Mouse (Mus musculus) midbrain, embryonic 14.5 days (tissue): ENCODE results near the gene Slc5a5. TPM values are rescaled to one million over a fixed set of nuclear protein-coding genes. Genes with fewer than 3 reads are reported as not detected.

ENCODE experiments used
- ATAC-seq: fragments of 200-750 bp; cut with Nextera tagmentation; 2 replicates; pipeline ENCODE4 v1.8.0; 2017; ENCODE audit warnings: moderate number of reproducible peaks, moderate library complexity; ENCODE audit not compliant: low FRiP score, low TSS enrichment
- DNase-seq: peaks from one replicate; pipeline ENCODE4 v3.0.0-alpha.2; 2015
- H3K27ac ChIP-seq: fragments of 300-500 bp; sonication (generic); replicated peaks from 2 replicates; pipeline ENCODE4 v1.5.1; 2014; ENCODE audit warnings: mild to moderate bottlenecking, low read depth, low read length, moderate library complexity
- H3K27me3 ChIP-seq: fragments of 300-500 bp; sonication (generic); 2 replicates; pipeline ENCODE4 v1.6.1; 2014; ENCODE audit warnings: low read length, control low read depth, mixed read lengths; ENCODE audit not compliant: control insufficient read depth, insufficient read depth
- H3K36me3 ChIP-seq: fragments of 300-500 bp; sonication (generic); 2 replicates; pipeline ENCODE4 v1.6.1; 2014; ENCODE audit warnings: low read length, control low read depth; ENCODE audit not compliant: control insufficient read depth, insufficient read depth
- H3K4me1 ChIP-seq: fragments of 300-500 bp; sonication (generic); 2 replicates; pipeline ENCODE4 v1.6.1; 2014; ENCODE audit warnings: mild to moderate bottlenecking, antibody characterized with exemption, low read length, control low read depth; ENCODE audit not compliant: control insufficient read depth, insufficient read depth
- H3K4me2 ChIP-seq: fragments of 300-500 bp; sonication (generic); 2 replicates; pipeline ENCODE4 v1.6.1; 2014; ENCODE audit warnings: mild to moderate bottlenecking, low read length, moderate library complexity
- H3K4me3 ChIP-seq: fragments of 300-500 bp; sonication (generic); replicated peaks from 2 replicates; pipeline ENCODE4 v1.5.1; 2014; ENCODE audit warnings: low read depth, low read length
- H3K9ac ChIP-seq: fragments of 300-500 bp; sonication (generic); replicated peaks from 2 replicates; pipeline ENCODE4 v1.6.1; 2014; ENCODE audit warnings: mild to moderate bottlenecking, low read length, moderate library complexity
- H3K9me3 ChIP-seq: fragments of 300-500 bp; sonication (generic); 2 replicates; pipeline ENCODE4 v1.6.1; 2016; ENCODE audit warnings: low read length, control low read depth, mixed read lengths; ENCODE audit not compliant: control insufficient read depth
- WGBS: fragments of 180-500 bp; shearing (Covaris S2); extraction: QIAGEN DNeasy Blood & Tissue Kit; methylation state at CpG from one replicate; pipeline ENCODE4 v1.1.7; 2014; 5-methylcytosine and 5-hydroxymethylcytosine counted together
- polyA plus RNA-seq: library from polyadenylated mRNA; unstranded; fragments of >200 nt; fragmentation: Nextera tagmentation; extraction: Ambion mirVana; gene quantifications from 2 replicates; pipeline ENCODE4 v1.2.1, GENCODE M21; 2014

The Slc5a5 gene
- polyA plus RNA-seq, 1 experiment from 2014 or later: 0.96 TPM

DNA sequence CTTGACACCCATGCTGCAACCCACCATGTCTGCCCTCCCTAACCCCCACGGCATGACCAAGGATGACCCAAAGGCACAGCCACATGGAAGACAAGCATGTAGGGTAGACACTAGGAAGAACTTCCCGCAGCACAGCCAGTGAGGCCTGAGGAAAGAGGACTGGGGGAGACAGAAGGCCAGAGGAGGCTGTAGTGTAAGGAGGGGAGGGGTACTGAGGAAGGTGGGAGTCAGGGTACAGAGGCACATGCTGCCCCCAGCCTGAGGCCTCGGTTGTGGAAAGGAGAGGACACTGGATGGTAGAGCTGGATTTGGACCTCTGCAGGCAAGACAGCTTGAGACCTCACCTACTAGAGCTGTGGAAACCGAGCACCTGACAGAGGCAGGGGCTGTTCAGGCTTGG is 41.6 kb downstream of the Slc5a5 start:
- H3K27me3 ChIP-seq: no peaks in the 10 kb centered on the region
- DNase-seq (no peak), ATAC-seq (no peak)
- peaks cover 25% of the 10 kb centered on the region for H3K36me3 ChIP-seq
- H3K9me3 ChIP-seq: no peaks in the 10 kb centered on the region
- H3K4me2 ChIP-seq: no peak overlapping the region
- WGBS: 86% methylated on average over 4 of the region's 4 CpGs
- H3K9ac ChIP-seq: no peak overlapping the region
- H3K4me1 ChIP-seq: no peaks in the 10 kb centered on the region
- no peak overlapping the region for H3K4me3 ChIP-seq
- no peak overlapping the region for H3K27ac ChIP-seq

DNA sequence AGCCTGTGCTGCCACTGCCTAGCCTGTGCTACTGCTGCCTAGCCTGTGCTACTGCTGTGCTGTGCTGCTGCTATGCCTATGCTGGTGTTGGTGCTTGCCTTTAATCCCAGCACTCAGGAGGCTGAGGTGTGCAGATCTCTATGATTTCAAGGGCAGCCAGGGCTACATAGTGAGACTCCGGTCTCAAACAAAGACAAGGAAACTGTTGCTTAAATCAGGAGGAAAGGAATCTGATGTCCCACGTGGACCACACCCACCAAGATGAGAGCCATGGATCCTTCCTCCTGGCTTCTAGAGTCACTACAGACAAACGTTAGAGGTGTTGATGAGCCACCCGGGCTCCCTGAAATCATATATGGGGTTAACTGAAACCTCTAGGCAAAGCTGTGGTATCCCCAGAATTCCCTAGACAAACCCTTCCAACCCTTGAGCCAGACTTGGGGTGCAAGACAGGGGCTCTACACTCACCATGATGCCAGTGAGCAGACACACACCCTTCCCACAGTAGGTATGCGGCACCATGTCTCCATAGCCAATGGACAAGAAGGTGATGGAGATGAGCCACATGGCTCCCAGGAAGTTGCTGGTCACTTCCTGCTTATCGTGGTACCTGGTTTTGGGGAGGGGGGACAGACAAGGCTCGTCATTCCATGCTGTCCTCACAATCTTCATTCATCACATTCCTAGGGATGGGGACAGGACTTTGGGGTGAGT is 42.3 kb downstream of the Slc5a5 start:
- no peak overlapping the region for H3K4me3 ChIP-seq
- no peak for ATAC-seq
- DNase-seq: no peak
- no peak overlapping the region for H3K4me2 ChIP-seq
- H3K9me3 ChIP-seq: no peaks in the 10 kb centered on the region
- peaks cover 25% of the 10 kb centered on the region for H3K36me3 ChIP-seq
- H3K9ac ChIP-seq: no peak overlapping the region
- 84% methylated on average over 7 of the region's 7 CpGs for WGBS
- H3K27me3 ChIP-seq: no peaks in the 10 kb centered on the region
- H3K4me1 ChIP-seq: no peaks in the 10 kb centered on the region
- no peak overlapping the region for H3K27ac ChIP-seq

DNA sequence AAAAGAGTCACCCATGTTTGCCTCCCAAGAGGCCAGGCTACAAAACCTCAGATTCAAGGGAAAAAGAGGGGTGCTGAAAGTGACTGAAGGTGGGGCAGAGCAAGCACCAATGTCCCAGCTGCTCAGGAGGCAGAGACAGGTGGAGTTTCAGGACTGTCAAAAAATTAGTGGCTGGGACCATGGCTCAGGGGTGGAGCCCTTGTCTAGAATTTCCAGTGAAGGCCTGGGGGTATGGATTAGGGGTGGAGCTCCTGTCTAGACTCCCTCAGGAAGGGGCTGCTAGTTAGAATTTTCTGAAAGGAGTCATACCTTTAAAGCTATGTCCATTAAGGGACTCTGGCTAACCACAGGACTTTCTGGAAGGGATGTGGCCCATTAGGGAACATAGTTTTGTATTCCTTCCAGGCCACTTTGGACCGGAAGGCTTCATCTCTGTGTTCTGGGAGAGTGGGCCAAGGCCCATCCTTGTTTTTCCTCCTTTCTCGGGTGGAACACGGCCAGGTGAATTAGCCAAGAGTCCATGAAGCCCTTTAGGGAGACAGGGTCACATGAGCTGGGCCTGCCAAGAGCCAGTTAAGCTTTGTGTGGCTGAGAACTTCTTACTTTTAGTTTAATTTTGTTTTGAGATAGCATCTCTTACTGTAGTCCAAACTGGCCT is 43.1 kb downstream of the Slc5a5 start:
- no peaks in the 10 kb centered on the region for H3K27me3 ChIP-seq
- H3K4me1 ChIP-seq: no peaks in the 10 kb centered on the region
- no peak for DNase-seq
- peaks cover 18% of the 10 kb centered on the region for H3K36me3 ChIP-seq
- H3K4me2 ChIP-seq: no peak overlapping the region
- H3K9me3 ChIP-seq: no peaks in the 10 kb centered on the region
- no peak overlapping the region for H3K27ac ChIP-seq
- WGBS: 87% methylated on average over 3 of the region's 3 CpGs
- H3K9ac ChIP-seq: no peak overlapping the region
- H3K4me3 ChIP-seq: no peak overlapping the region
- no peak for ATAC-seq

DNA sequence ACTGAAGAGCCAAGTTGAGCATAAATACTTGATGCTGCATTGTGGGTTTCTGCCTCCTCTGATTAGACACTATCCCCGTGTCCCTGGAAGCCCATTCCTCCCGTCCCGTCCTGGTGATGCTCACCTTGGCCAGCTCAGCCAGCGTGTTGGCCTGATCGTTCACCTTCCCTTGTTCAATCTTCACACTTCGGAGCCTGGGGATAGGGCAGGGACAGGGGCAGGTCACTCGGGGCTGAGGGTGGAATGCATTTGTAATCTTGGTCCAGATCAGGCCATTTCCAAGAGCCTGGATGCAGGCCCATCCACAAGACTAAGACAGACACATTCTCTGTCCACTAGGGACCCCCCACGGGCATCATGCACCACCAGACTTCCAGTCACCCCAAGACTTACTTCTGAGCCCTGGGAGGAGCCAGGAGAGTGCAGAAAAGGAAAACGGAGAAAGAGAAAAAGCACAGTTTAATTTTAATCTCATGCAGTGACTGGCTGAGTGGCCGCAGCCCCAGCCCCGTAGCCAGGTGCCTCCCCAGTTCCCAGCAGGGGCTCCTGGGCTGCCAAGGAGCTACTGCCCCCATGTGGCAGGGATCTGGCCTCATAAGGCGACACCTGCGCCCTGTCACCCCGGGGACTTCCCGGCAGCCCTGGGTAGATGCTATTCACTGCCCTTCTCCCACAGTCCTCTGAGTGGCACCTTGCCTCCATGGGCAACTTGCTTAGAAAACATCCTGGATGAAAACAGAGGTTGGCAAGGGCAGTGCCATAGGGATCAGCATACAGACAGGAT is 46.0 kb downstream of the Slc5a5 start:
- WGBS: 57% methylated on average over 15 of the region's 15 CpGs
- Histone ChIP-seq H3K4me1 (no peaks in the 10 kb centered on the region), H3K27ac (no peak overlapping the region), H3K27me3 (no peaks in the 10 kb centered on the region), H3K4me3 (no peak overlapping the region), H3K9ac (no peak overlapping the region), H3K36me3 (peaks cover 16% of the 10 kb centered on the region), H3K9me3 (no peaks in the 10 kb centered on the region), H3K4me2 (no peak overlapping the region)
- ATAC-seq (no peak), DNase-seq (no peak)

DNA sequence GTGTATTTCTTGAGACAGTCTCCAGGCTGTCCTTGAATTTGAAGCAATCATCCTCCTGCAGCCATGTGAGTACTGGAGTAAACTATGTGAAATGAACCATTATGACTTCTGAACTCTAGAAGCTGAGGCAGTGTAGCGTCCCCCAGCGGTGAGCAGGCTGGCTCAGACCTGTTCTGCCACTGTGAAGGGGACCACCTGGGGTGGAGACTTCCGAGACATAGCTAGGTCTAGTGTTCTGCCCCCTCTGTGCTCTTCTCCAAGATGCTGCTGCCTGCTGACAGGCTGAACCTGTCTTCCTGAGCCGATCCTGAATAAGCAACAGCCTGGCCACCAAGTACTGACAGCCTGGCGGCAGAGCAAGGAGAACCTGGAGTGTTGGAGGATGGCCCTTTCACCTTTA is 47.4 kb downstream of the Slc5a5 start:
- Histone ChIP-seq H3K4me3 (no peak overlapping the region), H3K27me3 (no peaks in the 10 kb centered on the region), H3K9ac (no peak overlapping the region), H3K27ac (no peak overlapping the region), H3K4me1 (0 out of 2 replicates have a peak, but pooled peaks cover 1% of the 10 kb centered on the region), H3K9me3 (no peaks in the 10 kb centered on the region), H3K36me3 (peaks cover 13% of the 10 kb centered on the region; the same call in 1 of the 2 replicates), H3K4me2 (no peak overlapping the region)
- 48% methylated on average over 5 of the region's 5 CpGs for WGBS
- ATAC-seq (no peak), DNase-seq (no peak)

DNA sequence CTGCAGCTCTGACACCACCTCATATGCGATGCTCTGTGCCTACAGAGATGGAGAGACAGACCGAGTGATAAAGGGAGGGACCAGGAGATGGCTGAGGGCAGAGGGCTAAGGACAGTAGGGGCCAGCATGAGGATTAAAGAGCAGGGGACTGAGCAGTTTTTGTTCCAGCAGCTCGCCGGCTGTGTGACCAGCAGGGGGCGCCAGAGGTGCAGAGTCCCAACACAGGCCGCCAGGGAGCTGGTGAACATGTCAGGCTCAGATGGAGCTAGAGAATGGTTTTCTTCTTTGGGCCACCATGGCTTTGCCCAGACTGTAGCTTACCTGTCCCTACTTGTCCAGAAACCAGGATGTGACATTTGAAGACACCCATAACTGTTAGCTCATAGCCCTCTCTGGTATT is 48.0 kb downstream of the Slc5a5 start:
- H3K36me3 ChIP-seq: peaks cover 13% of the 10 kb centered on the region; the same call in 1 of the 2 replicates
- no peaks in the 10 kb centered on the region for H3K27me3 ChIP-seq
- no peak overlapping the region for H3K9ac ChIP-seq
- peak; percentile 92 for DNase-seq
- H3K9me3 ChIP-seq: no peaks in the 10 kb centered on the region
- ATAC-seq: no peak
- no peak overlapping the region for H3K4me3 ChIP-seq
- WGBS: 2% methylated on average over 6 of the region's 6 CpGs
- H3K4me2 ChIP-seq: no peak overlapping the region
- H3K4me1 ChIP-seq: 0 out of 2 replicates have a peak, but pooled peaks cover 3% of the 10 kb centered on the region
- no peak overlapping the region for H3K27ac ChIP-seq

DNA sequence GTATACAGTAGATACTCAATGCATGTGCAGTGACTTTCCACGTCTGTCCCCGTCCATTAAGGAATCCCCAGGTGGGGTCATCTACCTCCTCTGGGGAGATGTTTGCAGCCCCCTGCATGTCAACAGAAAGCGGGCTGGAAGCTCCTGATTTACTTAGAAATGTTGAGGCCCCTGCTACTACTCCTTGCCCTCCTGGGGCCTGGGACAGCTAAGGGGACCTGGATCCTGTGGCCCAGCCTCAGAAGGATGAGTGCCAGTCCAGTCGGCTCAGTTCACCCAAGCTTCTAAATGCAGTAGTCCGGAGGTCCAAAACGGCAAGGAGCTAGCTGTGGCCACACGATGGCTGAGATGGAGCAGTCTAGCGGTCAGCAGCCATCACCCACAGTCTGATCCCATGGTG is 48.6 kb downstream of the Slc5a5 start:
- Histone ChIP-seq H3K4me1 (0 out of 2 replicates have a peak, but pooled peaks cover 3% of the 10 kb centered on the region), H3K27me3 (no peaks in the 10 kb centered on the region), H3K27ac (no peak overlapping the region), H3K4me2 (no peak overlapping the region), H3K36me3 (peaks cover 13% of the 10 kb centered on the region; the same call in 1 of the 2 replicates), H3K4me3 (no peak overlapping the region), H3K9ac (no peak overlapping the region), H3K9me3 (no peaks in the 10 kb centered on the region)
- WGBS: 90% methylated on average over 8 of the region's 8 CpGs
- no peak for ATAC-seq
- no peak for DNase-seq

DNA sequence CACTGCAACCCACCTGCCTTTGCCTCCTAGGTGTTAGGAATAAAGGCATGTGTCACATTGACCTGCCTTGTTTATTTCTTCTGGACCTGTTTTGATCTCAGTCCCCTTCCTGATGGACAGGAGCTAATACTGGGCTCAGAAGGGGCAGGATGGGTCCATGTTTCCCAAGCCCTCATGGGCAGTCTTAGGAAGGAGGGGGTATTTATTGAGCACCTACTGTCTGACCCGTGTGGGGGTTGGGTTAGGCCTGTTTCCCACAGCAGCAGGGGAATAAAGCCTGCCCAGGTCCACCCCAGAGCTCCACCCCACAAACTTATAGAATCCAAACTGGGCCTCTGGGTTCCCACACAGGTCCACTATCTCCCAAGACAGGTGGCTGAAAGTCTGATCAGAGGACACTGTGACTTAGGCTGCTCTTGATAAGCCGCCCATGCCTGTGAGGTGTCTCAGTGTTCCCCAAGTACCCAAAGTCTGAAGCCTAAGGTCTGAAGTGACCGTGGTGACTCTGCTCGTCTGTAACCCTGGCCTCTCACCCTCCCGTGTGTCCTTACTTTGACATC is 49.3 kb downstream of the Slc5a5 start:
- 83% methylated on average over 5 of the region's 5 CpGs for WGBS
- Histone ChIP-seq H3K9ac (no peak overlapping the region), H3K27ac (no peak overlapping the region), H3K4me1 (0 out of 2 replicates have a peak, but pooled peaks cover 7% of the 10 kb centered on the region), H3K4me2 (no peak overlapping the region), H3K27me3 (no peaks in the 10 kb centered on the region), H3K36me3 (peaks cover 13% of the 10 kb centered on the region; the same call in 1 of the 2 replicates), H3K9me3 (no peaks in the 10 kb centered on the region), H3K4me3 (no peak overlapping the region)
- DNase-seq (no peak), ATAC-seq (no peak)
